Mouse (Mus musculus) CH12.LX (cell line): ENCODE measurements at regions not wholly inside any gene's neighbourhood (a gene's known extent, or its start where the extent isn't known, plus 50 kb on each side); places are given as distances from the start of the nearest gene placed in this dataset.

Experiments used
- DNase-seq: peaks from one replicate; pipeline ENCODE4 v3.0.0-alpha.2; 2013; ENCODE audit errors: extremely low read depth
- H3K27ac ChIP-seq: 2 replicates; pipeline ENCODE4 v1.5.1; 2012; ENCODE audit warnings: low read depth, mild to moderate bottlenecking, control low read depth, moderate library complexity; ENCODE audit not compliant: insufficient read depth
- H3K27me3 ChIP-seq: replicated peaks from 2 replicates; pipeline ENCODE3; 2012; ENCODE audit warnings: inconsistent platforms
- H3K36me3 ChIP-seq, 2 experiments: replicated peaks in 1 of 2; 2 replicates each; pipeline versions ENCODE3 to v1.6.1; 2012; ENCODE audit warnings: inconsistent platforms in 1 of 2, low read length in 1 of 2, mild to moderate bottlenecking in 1 of 2, mixed read lengths in 1 of 2, moderate library complexity in 1 of 2; ENCODE audit not compliant: control insufficient read depth in 1 of 2, insufficient read depth in 1 of 2
- H3K4me1 ChIP-seq, 2 experiments: 2 replicates each; pipeline ENCODE4 v1.6.1; 2012; ENCODE audit warnings: inconsistent platforms in 1 of 2, moderate library complexity in 1 of 2; ENCODE audit not compliant: insufficient read depth in 2 of 2, control insufficient read depth in 1 of 2
- H3K4me2 ChIP-seq: 2 replicates; pipeline ENCODE4 v1.6.1; 2012; ENCODE audit warnings: low read depth, mild to moderate bottlenecking, control low read depth; ENCODE audit not compliant: poor library complexity, insufficient read depth, severe bottlenecking
- H3K4me3 ChIP-seq, 3 experiments: fragments of 150-350 bp in 1 of 3; sonication (generic) in 1 of 3; replicated peaks in 1 of 3; 2 replicates each; pipeline versions ENCODE3 to v1.5.1; 2011 to 2012; ENCODE audit warnings: low read depth in 2 of 3, low read length in 2 of 3, mild to moderate bottlenecking in 2 of 3, moderate library complexity in 2 of 3, control low read depth in 1 of 3, improper control_type of control experiment in 1 of 3, inconsistent platforms in 1 of 3, mixed read lengths in 1 of 3; ENCODE audit not compliant: poor library complexity in 1 of 3
- H3K79me2 ChIP-seq: replicated peaks from 2 replicates; pipeline ENCODE4 v1.6.1; 2012; ENCODE audit warnings: mild to moderate bottlenecking, moderate library complexity; ENCODE audit not compliant: control insufficient read depth, poor library complexity, insufficient read depth, severe bottlenecking; ENCODE audit errors: extremely low read depth
- H3K9ac ChIP-seq: 2 replicates; pipeline ENCODE4 v1.6.1; 2012; ENCODE audit warnings: low read depth, mild to moderate bottlenecking, control low read depth, moderate library complexity; ENCODE audit not compliant: insufficient read depth
- H3K9me3 ChIP-seq: replicated peaks from 2 replicates; pipeline ENCODE3; 2012; ENCODE audit warnings: low read length, inconsistent platforms, mixed read lengths
- BHLHE40 ChIP-seq: IDR thresholded peaks from 2 replicates; pipeline ENCODE4 v1.6.1; 2011; ENCODE audit warnings: mild to moderate bottlenecking, low read depth, low read length, improper control_type of control experiment
- CHD1 ChIP-seq: IDR thresholded peaks from 2 replicates; pipeline ENCODE4 v1.6.1; 2012; ENCODE audit warnings: low read depth, low read length, improper control_type of control experiment, inconsistent platforms
- EP300 ChIP-seq: IDR thresholded peaks from 2 replicates; pipeline ENCODE4 v1.6.1; 2011; ENCODE audit warnings: low read length, improper control_type of control experiment
- ETS1 ChIP-seq: conservative IDR thresholded peaks from 2 replicates; pipeline ENCODE4 v1.6.1; 2012; ENCODE audit warnings: low read depth, mild to moderate bottlenecking, inconsistent platforms, low read length, improper control_type of control experiment, moderate library complexity
- IRF4 ChIP-seq: IDR thresholded peaks from 2 replicates; pipeline ENCODE4 v1.6.1; 2014; ENCODE audit warnings: low read depth, mild to moderate bottlenecking, inconsistent platforms, low read length, improper control_type of control experiment
- JUND ChIP-seq: conservative IDR thresholded peaks from 2 replicates; pipeline ENCODE4 v1.6.1; 2011; ENCODE audit warnings: low read depth, low read length, improper control_type of control experiment
- MAFK ChIP-seq: IDR thresholded peaks from 2 replicates; pipeline ENCODE4 v1.6.1; 2011; ENCODE audit warnings: low read length, improper control_type of control experiment; ENCODE audit not compliant: insufficient replicate concordance
- MAX ChIP-seq: IDR thresholded peaks from 2 replicates; pipeline ENCODE4 v1.6.1; 2011; ENCODE audit warnings: low read length, improper control_type of control experiment
- NRF1 ChIP-seq: IDR thresholded peaks from 2 replicates; pipeline ENCODE4 v1.6.1; 2014; ENCODE audit warnings: low read depth, mild to moderate bottlenecking, inconsistent platforms, low read length, improper control_type of control experiment, moderate library complexity
- POLR2A ChIP-seq: IDR thresholded peaks from 2 replicates; pipeline ENCODE4 v1.6.1; 2011; ENCODE audit warnings: low read depth, mild to moderate bottlenecking, improper control_type of control experiment, low read length
- POLR2AphosphoS2 ChIP-seq: IDR thresholded peaks from 2 replicates; pipeline ENCODE4 v1.6.1; 2011; ENCODE audit warnings: low read depth, low read length, improper control_type of control experiment
- SMC3 ChIP-seq: IDR thresholded peaks from 2 replicates; pipeline ENCODE4 v1.6.1; 2011; ENCODE audit warnings: low read depth, low read length, improper control_type of control experiment
- TBP ChIP-seq: conservative IDR thresholded peaks from 2 replicates; pipeline ENCODE4 v1.6.1; 2011; ENCODE audit warnings: low read depth, low read length, improper control_type of control experiment
- TCF12 ChIP-seq: IDR thresholded peaks from 2 replicates; pipeline ENCODE4 v1.6.1; 2014; ENCODE audit warnings: low read depth, mild to moderate bottlenecking, inconsistent platforms, low read length, improper control_type of control experiment
- UBTF ChIP-seq: IDR thresholded peaks from 2 replicates; pipeline ENCODE4 v1.6.1; 2012; ENCODE audit warnings: low read depth, mild to moderate bottlenecking, inconsistent platforms, low read length, improper control_type of control experiment, moderate library complexity
- USF2 ChIP-seq: conservative IDR thresholded peaks from 2 replicates; pipeline ENCODE4 v1.6.1; 2011; ENCODE audit warnings: low read depth, low read length, improper control_type of control experiment
- ZNF384 ChIP-seq: IDR thresholded peaks from 2 replicates; pipeline ENCODE4 v1.6.1; 2012; ENCODE audit warnings: low read depth, low read length, improper control_type of control experiment, inconsistent platforms
- dilution Hi-C: fragments of 300-500 bp; cut with MboI; formaldehyde crosslinking; loops from 2 replicates; pipeline ENCODE4 v1.14.3; 2020; ENCODE audit warnings: low sequenced_read_pairs; ENCODE audit not compliant: extremely low pct_unique_long_range_greater_than_20kb, extremely low pct_ligation_motif_present
- in situ Hi-C: fragments of 300-500 bp; cut with MboI; formaldehyde crosslinking; loops from 3 replicates; pipeline ENCODE4 v1.14.3; 2019; ENCODE audit warnings: low sequenced_read_pairs, low pct_ligation_motif_present, low pct_unique_long_range_greater_than_20kb, mixed read lengths

GRCm38 (mm10) chr16:79492493-79492892, 401.6 kb upstream of the Tmprss15 start:
- no peak for DNase-seq
- no peak overlapping the region for H3K4me2 ChIP-seq
- no peaks in the 10 kb centered on the region for H3K4me1 ChIP-seq
- in situ Hi-C loops (no loop called here), dilution Hi-C loops (no loop called here)
- H3K9me3 ChIP-seq: peaks cover 29% of the 10 kb centered on the region
- no peaks in the 10 kb centered on the region for H3K36me3 ChIP-seq
- H3K27ac ChIP-seq: no peak overlapping the region
- H3K27me3 ChIP-seq: no peaks in the 10 kb centered on the region
- TF ChIP-seq IRF4 (no peak), ZNF384 (no peak), ETS1 (no peak), USF2 (no peak), POLR2A (no peak), EP300 (no peak), BHLHE40 (no peak), SMC3 (no peak), NRF1 (no peak), TCF12 (no peak), CHD1 (no peak)
- no peak overlapping the region for H3K9ac ChIP-seq
- no peak overlapping the region for H3K4me3 ChIP-seq
- no peaks in the 10 kb centered on the region for H3K79me2 ChIP-seq

DNA sequence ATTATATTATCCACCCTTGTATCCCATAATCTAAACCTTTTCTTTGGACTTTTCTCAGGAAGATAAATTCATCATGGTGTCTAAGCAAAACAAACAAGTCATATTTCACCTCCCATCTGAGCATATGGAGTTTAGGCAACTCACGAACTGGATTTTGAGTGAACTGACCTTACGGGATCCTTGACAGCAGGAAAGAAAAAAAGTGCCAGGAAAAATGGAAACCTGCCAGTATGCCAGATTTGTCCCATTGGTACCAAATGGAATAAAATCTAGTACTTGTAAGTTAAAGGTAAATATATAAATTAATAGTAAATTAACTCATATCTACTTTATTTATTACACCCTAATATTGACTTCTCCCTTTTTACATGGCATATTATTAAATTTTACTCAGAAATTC, 360.0 kb upstream of the Tmprss15 start:
- Histone ChIP-seq H3K4me1 (no peaks in the 10 kb centered on the region), H3K4me3 (no peak overlapping the region), H3K4me2 (no peak overlapping the region), H3K36me3 (no peaks in the 10 kb centered on the region), H3K79me2 (no peaks in the 10 kb centered on the region), H3K27ac (no peak overlapping the region), H3K27me3 (no peaks in the 10 kb centered on the region), H3K9ac (no peak overlapping the region), H3K9me3 (peaks cover 28% of the 10 kb centered on the region)
- dilution Hi-C loops (no loop called here), in situ Hi-C loops (no loop called here)
- DNase-seq: no peak
- no peak for TF ChIP-seq JUND
- TF ChIP-seq ZNF384: no peak
- no peak for TF ChIP-seq IRF4
- no peak for TF ChIP-seq UBTF
- no peak for TF ChIP-seq POLR2AphosphoS2
- no peak for TF ChIP-seq MAFK
- TF ChIP-seq TBP: no peak
- no peak for TF ChIP-seq MAX
